Mouse (Mus musculus) CH12.LX (cell line): Measurements from ENCODE around the gene Mrpl18. TPM values are rescaled to one million over a fixed set of nuclear protein-coding genes. Genes with fewer than 3 reads are reported as not detected.

Experiments
- DNase-seq: peaks from one replicate; pipeline ENCODE4 v3.0.0-alpha.2; 2013; ENCODE audit errors: extremely low read depth
- H3K27ac ChIP-seq: 2 replicates; pipeline ENCODE4 v1.5.1; 2012; ENCODE audit warnings: low read depth, mild to moderate bottlenecking, control low read depth, moderate library complexity; ENCODE audit not compliant: insufficient read depth
- H3K27me3 ChIP-seq: replicated peaks from 2 replicates; pipeline ENCODE3; 2012; ENCODE audit warnings: inconsistent platforms
- H3K36me3 ChIP-seq, 2 experiments: replicated peaks in 1 of 2; 2 replicates each; pipeline versions ENCODE3 to v1.6.1; 2012; ENCODE audit warnings: inconsistent platforms in 1 of 2, low read length in 1 of 2, mild to moderate bottlenecking in 1 of 2, mixed read lengths in 1 of 2, moderate library complexity in 1 of 2; ENCODE audit not compliant: control insufficient read depth in 1 of 2, insufficient read depth in 1 of 2
- H3K4me1 ChIP-seq, 2 experiments: 2 replicates each; pipeline ENCODE4 v1.6.1; 2012; ENCODE audit warnings: inconsistent platforms in 1 of 2, moderate library complexity in 1 of 2; ENCODE audit not compliant: insufficient read depth in 2 of 2, control insufficient read depth in 1 of 2
- H3K4me2 ChIP-seq: 2 replicates; pipeline ENCODE4 v1.6.1; 2012; ENCODE audit warnings: low read depth, mild to moderate bottlenecking, control low read depth; ENCODE audit not compliant: poor library complexity, insufficient read depth, severe bottlenecking
- H3K4me3 ChIP-seq, 3 experiments: fragments of 150-350 bp in 1 of 3; sonication (generic) in 1 of 3; replicated peaks in 1 of 3; 2 replicates each; pipeline versions ENCODE3 to v1.5.1; 2011 to 2012; ENCODE audit warnings: low read depth in 2 of 3, low read length in 2 of 3, mild to moderate bottlenecking in 2 of 3, moderate library complexity in 2 of 3, control low read depth in 1 of 3, improper control_type of control experiment in 1 of 3, inconsistent platforms in 1 of 3, mixed read lengths in 1 of 3; ENCODE audit not compliant: poor library complexity in 1 of 3
- H3K79me2 ChIP-seq: replicated peaks from 2 replicates; pipeline ENCODE4 v1.6.1; 2012; ENCODE audit warnings: mild to moderate bottlenecking, moderate library complexity; ENCODE audit not compliant: control insufficient read depth, poor library complexity, insufficient read depth, severe bottlenecking; ENCODE audit errors: extremely low read depth
- H3K9ac ChIP-seq: 2 replicates; pipeline ENCODE4 v1.6.1; 2012; ENCODE audit warnings: low read depth, mild to moderate bottlenecking, control low read depth, moderate library complexity; ENCODE audit not compliant: insufficient read depth
- H3K9me3 ChIP-seq: replicated peaks from 2 replicates; pipeline ENCODE3; 2012; ENCODE audit warnings: low read length, inconsistent platforms, mixed read lengths
- CHD2 ChIP-seq: IDR thresholded peaks from 2 replicates; pipeline ENCODE4 v1.6.1; 2011; ENCODE audit warnings: low read length, improper control_type of control experiment
- E2F4 ChIP-seq: IDR thresholded peaks from 2 replicates; pipeline ENCODE4 v1.6.1; 2011; ENCODE audit warnings: low read depth, low read length, improper control_type of control experiment; ENCODE audit not compliant: insufficient replicate concordance
- EP300 ChIP-seq: IDR thresholded peaks from 2 replicates; pipeline ENCODE4 v1.6.1; 2011; ENCODE audit warnings: low read length, improper control_type of control experiment
- ETS1 ChIP-seq: conservative IDR thresholded peaks from 2 replicates; pipeline ENCODE4 v1.6.1; 2012; ENCODE audit warnings: low read depth, mild to moderate bottlenecking, inconsistent platforms, low read length, improper control_type of control experiment, moderate library complexity
- IRF4 ChIP-seq: IDR thresholded peaks from 2 replicates; pipeline ENCODE4 v1.6.1; 2014; ENCODE audit warnings: low read depth, mild to moderate bottlenecking, inconsistent platforms, low read length, improper control_type of control experiment
- MAFK ChIP-seq: IDR thresholded peaks from 2 replicates; pipeline ENCODE4 v1.6.1; 2011; ENCODE audit warnings: low read length, improper control_type of control experiment; ENCODE audit not compliant: insufficient replicate concordance
- MAZ ChIP-seq: IDR thresholded peaks from 2 replicates; pipeline ENCODE4 v1.6.1; 2012; ENCODE audit warnings: low read depth, mild to moderate bottlenecking, inconsistent platforms, low read length, improper control_type of control experiment, moderate library complexity
- MEF2A ChIP-seq: IDR thresholded peaks from 2 replicates; pipeline ENCODE4 v1.6.1; 2014; ENCODE audit warnings: low read depth, mild to moderate bottlenecking, inconsistent platforms, low read length, improper control_type of control experiment, borderline replicate concordance
- NRF1 ChIP-seq: IDR thresholded peaks from 2 replicates; pipeline ENCODE4 v1.6.1; 2014; ENCODE audit warnings: low read depth, mild to moderate bottlenecking, inconsistent platforms, low read length, improper control_type of control experiment, moderate library complexity
- PAX5 ChIP-seq: IDR thresholded peaks from 2 replicates; pipeline ENCODE4 v1.6.1; 2012; ENCODE audit warnings: low read length, inconsistent platforms, mixed read lengths
- RAD21 ChIP-seq: IDR thresholded peaks from 2 replicates; pipeline ENCODE4 v1.6.1; 2011; ENCODE audit warnings: low read depth, mild to moderate bottlenecking, low read length, improper control_type of control experiment, moderate library complexity
- RCOR1 ChIP-seq: conservative IDR thresholded peaks from 2 replicates; pipeline ENCODE4 v1.6.1; 2012; ENCODE audit warnings: low read depth, mild to moderate bottlenecking, inconsistent platforms, low read length, improper control_type of control experiment
- SIN3A ChIP-seq: IDR thresholded peaks from 2 replicates; pipeline ENCODE4 v1.6.1; 2012; ENCODE audit warnings: low read length, improper control_type of control experiment, inconsistent platforms
- SMC3 ChIP-seq: IDR thresholded peaks from 2 replicates; pipeline ENCODE4 v1.6.1; 2011; ENCODE audit warnings: low read depth, low read length, improper control_type of control experiment
- TBP ChIP-seq: conservative IDR thresholded peaks from 2 replicates; pipeline ENCODE4 v1.6.1; 2011; ENCODE audit warnings: low read depth, low read length, improper control_type of control experiment
- TCF12 ChIP-seq: IDR thresholded peaks from 2 replicates; pipeline ENCODE4 v1.6.1; 2014; ENCODE audit warnings: low read depth, mild to moderate bottlenecking, inconsistent platforms, low read length, improper control_type of control experiment
- USF1 ChIP-seq: IDR thresholded peaks from 2 replicates; pipeline ENCODE4 v1.6.1; 2014; ENCODE audit warnings: low read depth, mild to moderate bottlenecking, inconsistent platforms, low read length, improper control_type of control experiment
- USF2 ChIP-seq: conservative IDR thresholded peaks from 2 replicates; pipeline ENCODE4 v1.6.1; 2011; ENCODE audit warnings: low read depth, low read length, improper control_type of control experiment
- ZC3H11A ChIP-seq: IDR thresholded peaks from 2 replicates; pipeline ENCODE4 v1.6.1; 2012; ENCODE audit warnings: low read depth, mild to moderate bottlenecking, inconsistent platforms, low read length, improper control_type of control experiment
- ZKSCAN1 ChIP-seq: IDR thresholded peaks from 2 replicates; pipeline ENCODE4 v1.6.1; 2012; ENCODE audit warnings: low read depth, inconsistent platforms, low read length, improper control_type of control experiment, borderline replicate concordance
- ZMIZ1 ChIP-seq: IDR thresholded peaks from 2 replicates; pipeline ENCODE4 v1.6.1; 2012; ENCODE audit warnings: low read depth, mild to moderate bottlenecking, inconsistent platforms, low read length, improper control_type of control experiment
- dilution Hi-C: fragments of 300-500 bp; cut with MboI; formaldehyde crosslinking; loops from 2 replicates; pipeline ENCODE4 v1.14.3; 2020; ENCODE audit warnings: low sequenced_read_pairs; ENCODE audit not compliant: extremely low pct_unique_long_range_greater_than_20kb, extremely low pct_ligation_motif_present
- in situ Hi-C: fragments of 300-500 bp; cut with MboI; formaldehyde crosslinking; loops from 3 replicates; pipeline ENCODE4 v1.14.3; 2019; ENCODE audit warnings: low sequenced_read_pairs, low pct_ligation_motif_present, low pct_unique_long_range_greater_than_20kb, mixed read lengths
- polyA plus RNA-seq: library from polyadenylated mRNA; unstranded; fragments of >175 nt; gene quantifications from 2 replicates; pipeline ENCODE4 v1.2.1, GENCODE M21; 2012; ENCODE audit warnings: low read depth; ENCODE audit not compliant: insufficient read length
- total RNA-seq, 2 experiments: library from RNA; depleted of rRNA; stranded (reverse); fragments of 300-350 nt in 1 of 2; fragments of >200 nt in 1 of 2; gene quantifications; 2 replicates each; pipeline ENCODE4 v1.2.3; 2012 to 2014

The Mrpl18 gene
- total and polyA plus RNA-seq, 3 experiments, result 132 to 197 (median 150) TPM

- Histone ChIP-seq H3K4me2 (no peak overlapping the region), H3K9me3 (no peaks in the 10 kb centered on the region), H3K4me3 (no peak overlapping the region), H3K27ac (no peak overlapping the region), H3K27me3 (no peaks in the 10 kb centered on the region), H3K79me2 (no peaks in the 10 kb centered on the region), H3K9ac (no peak overlapping the region), H3K36me3 (peaks cover 30 to 52% of the 10 kb centered on the region in 2 experiments), H3K4me1 (no peaks in the 10 kb centered on the region)
- TF ChIP-seq SIN3A (no peak), MAFK (no peak), EP300 (no peak), CHD2 (no peak), ETS1 (no peak), IRF4 (no peak)
- dilution Hi-C loops (no loop called here), in situ Hi-C loops (no loop called here)
- no peak for DNase-seq
Observed at GRCm38 (mm10) chr17:12942459-12943162, 26.5 kb upstream of the Mrpl18 start.

DNA sequence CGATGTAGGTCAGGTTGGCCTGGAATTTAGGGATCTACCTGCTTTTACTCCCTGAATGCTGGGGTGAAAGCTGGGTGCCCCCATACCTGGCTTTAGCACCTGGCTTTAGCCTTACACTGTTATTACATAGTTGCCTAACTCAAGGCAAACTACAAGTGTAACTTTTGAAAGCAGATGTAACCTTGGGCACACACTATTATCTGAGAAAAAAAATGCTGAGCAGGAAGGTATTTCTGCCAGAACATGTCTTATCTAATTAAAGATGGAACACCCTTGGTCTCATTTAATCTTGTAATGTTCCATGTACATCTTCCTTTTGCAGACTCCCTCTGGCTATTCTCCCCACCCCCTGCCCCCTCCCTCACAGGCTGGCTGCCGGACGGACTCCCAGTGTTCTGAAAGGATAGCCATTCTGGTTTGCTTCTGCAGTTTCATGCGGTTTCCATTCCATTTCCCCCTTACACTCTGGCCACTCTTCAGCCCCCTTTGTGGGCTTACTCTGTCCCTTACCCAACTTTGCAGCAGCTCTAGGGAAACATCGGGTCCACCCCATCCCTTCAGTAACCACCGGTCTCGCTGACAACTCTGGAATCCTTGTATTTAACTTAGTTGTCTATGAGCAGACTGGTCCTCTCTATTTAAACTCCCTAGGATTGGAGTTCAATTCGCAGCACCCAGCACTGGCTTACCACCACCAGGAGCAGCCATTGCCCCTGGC is 25.6 kb upstream of the Mrpl18 start:
- H3K9me3 ChIP-seq, result no peaks in the 10 kb centered on the region
- H3K27ac ChIP-seq, result no peak overlapping the region
- no peaks in the 10 kb centered on the region for H3K4me1 ChIP-seq
- H3K4me2 ChIP-seq, result no peak overlapping the region
- no peaks in the 10 kb centered on the region for H3K79me2 ChIP-seq
- DNase-seq, result no peak
- peaks cover 25 to 50% of the 10 kb centered on the region in 2 experiments for H3K36me3 ChIP-seq
- no peaks in the 10 kb centered on the region for H3K27me3 ChIP-seq
- in situ Hi-C loops, result no loop called here
- TF ChIP-seq RAD21, result no peak
- no peak for TF ChIP-seq CHD2
- TF ChIP-seq PAX5, result no peak
- no peak for TF ChIP-seq MEF2A
- no peak for TF ChIP-seq ZKSCAN1
- no peak for TF ChIP-seq ETS1
- no peak for TF ChIP-seq USF1
- no peak for TF ChIP-seq NRF1
- no peak for TF ChIP-seq USF2
- no peak for TF ChIP-seq TBP
- TF ChIP-seq ZMIZ1, result no peak
- no peak for TF ChIP-seq SMC3
- no peak for TF ChIP-seq TCF12
- no peak for TF ChIP-seq RCOR1
- TF ChIP-seq ZC3H11A, result no peak
- no peak for TF ChIP-seq EP300
- TF ChIP-seq MAZ, result no peak
- no peak for TF ChIP-seq E2F4
- H3K9ac ChIP-seq, result no peak overlapping the region
- dilution Hi-C loops, result no loop called here
- no peak overlapping the region for H3K4me3 ChIP-seq
